Mouse (Mus musculus): ENCODE results near the gene Creb5.

DNA sequence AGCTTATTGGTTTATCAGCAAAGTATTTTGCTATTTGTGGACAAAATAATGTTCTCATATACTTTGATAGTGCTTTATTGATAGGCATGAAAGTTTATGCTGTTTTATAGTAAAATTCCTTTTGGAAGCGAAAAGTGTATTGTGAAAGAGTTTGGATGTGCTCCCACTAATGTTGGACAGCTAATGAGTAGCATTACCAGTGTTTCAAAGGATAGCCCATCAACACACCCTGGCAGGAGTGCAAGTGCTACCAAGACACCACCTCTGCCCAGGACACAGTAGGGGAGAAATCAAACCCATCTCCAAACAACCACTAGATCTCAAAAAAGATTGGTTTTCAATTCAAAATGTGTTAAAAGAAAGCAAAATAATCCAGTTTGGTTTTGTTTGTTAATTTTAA, 403.9 kb downstream of the Creb5 start:
- TF ChIP-seq CTCF (IDR thresholded peaks at IDR 0.05; ENCODE audit: borderline replicate concordance, insufficient read depth, low read length) (no peak), POLR2A (IDR thresholded peaks at IDR 0.05; ENCODE audit: low read depth, low read length) (no peak)
